Mouse (Mus musculus): Measurements from ENCODE around the gene Zfp1.

GRCm38 (mm10) chr8:111614786-111615701, 28.2 kb upstream of the Zfp1 start:
- TF ChIP-seq POLR2A (IDR thresholded peaks at IDR 0.05; ENCODE audit: borderline replicate concordance, control insufficient read depth, low read depth, low read length) (no peak), CTCF (IDR thresholded peaks at IDR 0.05; ENCODE audit: control insufficient read depth, insufficient read depth, low read length) (no peak)

All from bone marrow, adult 2 months (tissue).